Mouse (Mus musculus): ENCODE data around the gene Men1.

- TF ChIP-seq POLR2A (IDR thresholded peaks at IDR 0.05; ENCODE audit: control insufficient read depth, extremely low read depth, insufficient read depth, low read length, poor library complexity) = no peak
- no peak; the same call in 1 of the 2 replicates for TF ChIP-seq CTCF (IDR thresholded peaks at IDR 0.05; ENCODE audit: borderline replicate concordance, control insufficient read depth, extremely low read depth, insufficient read depth, low read length, poor library complexity)
Observed at GRCm38 (mm10) chr19:6343066-6343925, 8.5 kb downstream of the Men1 start.

Measured in thymus, adult 2 months (tissue).